Mouse (Mus musculus) bone marrow macrophage, adult 2 months (primary cell): ENCODE data around the gene Aoc1. TPM values are rescaled to one million over a fixed set of nuclear protein-coding genes. Genes with fewer than 3 reads are reported as not detected.

Source experiments
- H3K27ac ChIP-seq: 2 replicates; pipeline ENCODE4 v1.5.1; 2012; ENCODE audit warnings: low read depth, low read length; ENCODE audit not compliant: insufficient read depth
- H3K4me1 ChIP-seq: 2 replicates; pipeline ENCODE4 v1.6.1; 2012; ENCODE audit warnings: low read length; ENCODE audit not compliant: control insufficient read depth, insufficient read depth
- H3K4me3 ChIP-seq: 2 replicates; pipeline ENCODE4 v1.5.1; 2012; ENCODE audit warnings: mild to moderate bottlenecking, low read length, moderate library complexity; ENCODE audit not compliant: insufficient read depth
- CTCF ChIP-seq: IDR thresholded peaks from 2 replicates; pipeline ENCODE4 v1.5.1; 2012; ENCODE audit warnings: low read depth, mild to moderate bottlenecking, low read length, moderate library complexity
- POLR2A ChIP-seq: IDR thresholded peaks from 2 replicates; pipeline ENCODE4 v1.6.1; 2012; ENCODE audit warnings: mild to moderate bottlenecking, low read depth, low read length, borderline replicate concordance
- polyA plus RNA-seq: library from polyadenylated mRNA; stranded (reverse); fragments of >200 nt; gene quantifications from 2 replicates; pipeline ENCODE4 v1.2.4, GENCODE M21; 2012; ENCODE audit not compliant: missing spikeins, insufficient read depth, insufficient read length

Gene Aoc1
- polyA plus RNA-seq, 1 experiment, result not detected

GRCm38 (mm10) chr6:48838321-48839080 is 34.2 kb upstream of the Aoc1 start:
- no peak overlapping the region for H3K27ac ChIP-seq
- no peak for TF ChIP-seq POLR2A
- TF ChIP-seq CTCF, result no peak
- H3K4me3 ChIP-seq, result peak overlapping the region; percentile 66
- H3K4me1 ChIP-seq, result peaks cover 56% of the 10 kb centered on the region

GRCm38 (mm10) chr6:48840371-48840969 is 32.2 kb upstream of the Aoc1 start, which contains the start of gene Tmem176a:
Gene Tmem176a, plus strand, starts transcription at chr6:48840919.
- Histone ChIP-seq H3K4me1 (peaks cover 42% of the 10 kb centered on the region), H3K27ac (peak within 1 kb of the TSS; percentile 94), H3K4me3 (peak within 1 kb of the TSS; percentile 66)
- no peak for TF ChIP-seq POLR2A
- no peak for TF ChIP-seq CTCF

- H3K4me3 ChIP-seq, result peak within 1 kb of the TSS; percentile 66
- H3K4me1 ChIP-seq, result peaks cover 40% of the 10 kb centered on the region
- TF ChIP-seq CTCF, result no peak
- 0 out of 2 replicates have a peak, but pooled peaks have one; percentile 17 for TF ChIP-seq POLR2A
- peak within 1 kb of the TSS; percentile 94 for H3K27ac ChIP-seq
These were observed 31.6 kb upstream of the Aoc1 start, which contains the start of gene Tmem176b for GRCm38 (mm10) chr6:48840973-48841625. Gene Tmem176b, minus strand, starts transcription at chr6:48841496.

GRCm38 (mm10) chr6:48842111-48842842 is 30.4 kb upstream of the Aoc1 start:
- TF ChIP-seq CTCF (peak; percentile 70), POLR2A (no peak)
- H3K4me1 ChIP-seq, result peaks cover 38% of the 10 kb centered on the region
- peak overlapping the region; percentile 63; the same call in 1 of the 2 replicates for H3K27ac ChIP-seq
- H3K4me3 ChIP-seq, result peak overlapping the region; percentile 66

- H3K4me3 ChIP-seq, result no peak overlapping the region
- H3K27ac ChIP-seq, result no peak overlapping the region
- H3K4me1 ChIP-seq, result peaks cover 26% of the 10 kb centered on the region
- TF ChIP-seq CTCF (no peak), POLR2A (no peak)
These were observed 27.6 kb upstream of the Aoc1 start for GRCm38 (mm10) chr6:48845086-48845485.

- H3K4me1 ChIP-seq, result peaks cover 9% of the 10 kb centered on the region
- no peak overlapping the region; the same call in 1 of the 2 replicates for H3K4me3 ChIP-seq
- no peak overlapping the region for H3K27ac ChIP-seq
- no peak for TF ChIP-seq POLR2A
- TF ChIP-seq CTCF, result no peak
These were observed 20.7 kb upstream of the Aoc1 start for GRCm38 (mm10) chr6:48851820-48852491.

- Histone ChIP-seq H3K4me3 (no peak overlapping the region), H3K4me1 (peaks cover 9% of the 10 kb centered on the region), H3K27ac (no peak overlapping the region)
- TF ChIP-seq CTCF (no peak), POLR2A (no peak)
These were observed 18.5 kb upstream of the Aoc1 start for GRCm38 (mm10) chr6:48854155-48854554.

- Histone ChIP-seq H3K4me1 (peaks cover 9% of the 10 kb centered on the region), H3K4me3 (no peak overlapping the region), H3K27ac (no peak overlapping the region)
- TF ChIP-seq CTCF (peak; percentile 42; the same call in 1 of the 2 replicates), POLR2A (no peak)
These were observed 14.9 kb upstream of the Aoc1 start for GRCm38 (mm10) chr6:48857613-48858302.
